Mouse (Mus musculus): ENCODE data around the gene Zfyve27.

The Zfyve27 gene

DNA sequence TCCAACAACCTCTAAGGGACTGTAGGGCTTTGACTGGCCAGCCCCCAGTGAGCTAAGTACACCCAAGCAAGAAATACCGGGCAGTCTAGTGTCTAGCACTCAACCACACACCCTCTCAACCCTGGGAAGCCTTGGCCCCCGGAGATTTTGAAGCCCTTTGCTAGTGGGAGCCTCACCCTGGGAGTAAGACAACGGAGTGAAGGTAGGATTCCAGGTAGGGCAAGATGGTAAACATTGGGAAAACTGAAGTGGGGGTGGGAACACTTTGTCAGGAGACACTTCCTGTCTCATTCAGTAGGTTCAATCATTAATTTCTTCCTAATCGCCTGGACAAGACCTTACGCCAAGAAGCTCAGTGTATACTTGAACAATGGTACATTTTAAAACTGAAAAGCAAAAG is 36.7 kb upstream of the Zfyve27 start:
- Histone ChIP-seq H3K36me3 (ENCODE audit: insufficient read depth, low read length) (peaks cover 60% of the 10 kb centered on the region), H3K9me3 (ENCODE audit: low read length) (no peaks in the 10 kb centered on the region), H3K4me3 (replicated peaks; ENCODE audit: low read length) (peak overlapping the region; percentile 96), H3K4me1 (replicated peaks; ENCODE audit: low read depth, low read length) (peaks cover 91% of the 10 kb centered on the region), H3K27me3 (ENCODE audit: insufficient read depth, low read length) (no peaks in the 10 kb centered on the region)
- TF ChIP-seq NANOG (IDR thresholded peaks at IDR 0.05; ENCODE audit: borderline replicate concordance, low read length) (no peak), CTCF (conservative IDR thresholded peaks at IDR 0.05; ENCODE audit: low read length) (no peak), POU5F1 (IDR thresholded peaks at IDR 0.05; ENCODE audit: borderline replicate concordance, low read length) (no peak)

- peaks cover 90% of the 10 kb centered on the region for H3K4me1 ChIP-seq (replicated peaks; ENCODE audit: low read depth, low read length)
- peaks cover 49% of the 10 kb centered on the region for H3K36me3 ChIP-seq (ENCODE audit: insufficient read depth, low read length)
- H3K27me3 ChIP-seq (ENCODE audit: insufficient read depth, low read length) = no peaks in the 10 kb centered on the region
Observed at GRCm38 (mm10) chr19:42128052-42128740, 35.6 kb upstream of the Zfyve27 start.

DNA sequence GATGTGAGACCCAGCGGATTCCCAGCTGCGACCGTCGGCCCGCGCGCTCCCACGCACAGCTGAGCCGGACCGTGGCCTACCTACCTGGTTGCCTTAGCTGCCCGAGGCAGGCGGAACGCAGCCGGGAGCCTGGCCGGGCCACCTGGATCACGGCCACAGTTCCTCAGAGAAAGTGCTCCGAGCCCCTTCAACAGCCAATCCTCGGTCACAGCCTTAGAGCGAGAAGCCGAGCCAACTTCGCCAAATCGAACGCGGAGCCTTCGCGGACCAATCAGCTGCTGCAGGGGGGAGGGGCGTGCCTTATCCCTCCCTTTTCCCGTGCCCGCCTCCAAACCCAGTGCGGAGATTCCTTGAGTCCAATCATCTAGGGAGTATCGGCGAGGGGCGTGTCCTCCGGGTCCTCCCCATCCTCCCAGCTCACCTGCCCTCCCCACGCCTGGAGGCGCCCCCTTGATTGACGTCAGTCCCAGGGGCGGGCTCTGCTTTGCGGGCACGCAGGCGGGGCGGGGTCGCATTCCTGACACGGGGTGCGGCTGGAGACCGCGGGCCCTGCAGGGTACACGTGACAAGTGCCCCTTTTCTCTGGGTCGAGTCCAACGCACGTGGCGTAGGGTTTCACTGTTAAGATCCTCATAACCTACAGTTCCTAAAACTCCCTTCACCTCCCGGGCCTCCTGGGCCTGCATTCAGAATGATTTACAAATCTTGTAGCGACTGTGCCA is 34.8 kb upstream of the Zfyve27 start, which contains the start of gene Avpi1:
Avpi1 (minus strand) TSS at position 273 of the 722 bp plus-strand sequence.
- peaks cover 90% of the 10 kb centered on the region for H3K4me1 ChIP-seq (replicated peaks; ENCODE audit: low read depth, low read length)
- H3K9me3 ChIP-seq (ENCODE audit: low read length) = no peaks in the 10 kb centered on the region
- H3K4me3 ChIP-seq (replicated peaks; ENCODE audit: low read length) = peak within 1 kb of the TSS; percentile 96
- H3K27me3 ChIP-seq (ENCODE audit: insufficient read depth, low read length) = no peaks in the 10 kb centered on the region
- peaks cover 45% of the 10 kb centered on the region for H3K36me3 ChIP-seq (ENCODE audit: insufficient read depth, low read length)
- TF ChIP-seq NANOG (IDR thresholded peaks at IDR 0.05; ENCODE audit: borderline replicate concordance, low read length) (no peak), POU5F1 (IDR thresholded peaks at IDR 0.05; ENCODE audit: borderline replicate concordance, low read length) (no peak), CTCF (conservative IDR thresholded peaks at IDR 0.05; ENCODE audit: low read length) (no peak)

More at GRCm38 (mm10) chr19:42128052-42128740, 35.6 kb upstream of the Zfyve27 start:
- no peak for TF ChIP-seq CTCF (conservative IDR thresholded peaks at IDR 0.05; ENCODE audit: low read length)
- TF ChIP-seq NANOG (IDR thresholded peaks at IDR 0.05; ENCODE audit: borderline replicate concordance, low read length) = no peak
- no peak for TF ChIP-seq POU5F1 (IDR thresholded peaks at IDR 0.05; ENCODE audit: borderline replicate concordance, low read length)
- Histone ChIP-seq H3K4me3 (replicated peaks; ENCODE audit: low read length) (peak overlapping the region; percentile 96), H3K9me3 (ENCODE audit: low read length) (no peaks in the 10 kb centered on the region)

DNA sequence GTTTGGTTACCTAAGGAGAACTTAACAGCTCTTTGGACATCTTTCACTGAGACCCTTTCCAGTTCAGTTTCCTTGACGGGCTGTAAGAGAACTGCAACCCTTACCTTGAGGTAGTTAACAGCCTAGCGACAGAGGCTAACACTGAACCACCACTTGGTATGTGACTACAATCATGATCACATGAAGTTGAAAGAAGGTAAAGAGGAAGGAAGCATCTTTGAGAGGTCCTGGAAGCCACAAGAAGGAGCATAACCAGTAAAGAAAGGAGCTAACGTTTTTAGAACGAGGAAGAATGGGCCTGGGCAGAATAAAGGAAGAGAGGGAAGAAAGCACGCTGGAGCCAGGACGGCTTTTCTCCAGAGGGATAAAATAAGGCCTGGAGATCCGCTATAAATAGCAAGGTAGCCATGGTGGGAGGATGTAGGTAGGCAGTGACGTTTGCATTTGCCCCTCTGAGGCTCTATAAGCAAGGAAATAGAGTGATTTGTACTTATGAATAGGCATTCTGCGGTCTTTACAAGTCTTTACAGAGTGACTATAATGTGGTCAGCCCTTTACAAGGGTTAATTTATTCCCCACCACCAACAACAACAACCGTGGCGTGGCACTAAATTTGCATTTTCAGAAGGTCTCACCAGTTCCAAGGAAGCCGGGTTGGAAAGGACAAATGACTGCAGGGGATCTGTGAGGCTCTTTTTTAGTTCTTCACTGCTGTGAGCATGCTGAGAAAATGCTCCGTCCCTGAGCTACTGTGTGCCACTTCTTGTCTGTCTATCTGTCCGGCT is 34.0 kb upstream of the Zfyve27 start:
- H3K4me3 ChIP-seq (replicated peaks; ENCODE audit: low read length) = peak overlapping the region; percentile 33
- H3K4me1 ChIP-seq (replicated peaks; ENCODE audit: low read depth, low read length) = peaks cover 90% of the 10 kb centered on the region
- no peaks in the 10 kb centered on the region for H3K27me3 ChIP-seq (ENCODE audit: insufficient read depth, low read length)
- peaks cover 38% of the 10 kb centered on the region for H3K36me3 ChIP-seq (ENCODE audit: insufficient read depth, low read length)
- no peak for TF ChIP-seq POU5F1 (IDR thresholded peaks at IDR 0.05; ENCODE audit: borderline replicate concordance, low read length)
- TF ChIP-seq CTCF (conservative IDR thresholded peaks at IDR 0.05; ENCODE audit: low read length) = no peak
- no peak for TF ChIP-seq NANOG (IDR thresholded peaks at IDR 0.05; ENCODE audit: borderline replicate concordance, low read length)
- no peaks in the 10 kb centered on the region for H3K9me3 ChIP-seq (ENCODE audit: low read length)

DNA sequence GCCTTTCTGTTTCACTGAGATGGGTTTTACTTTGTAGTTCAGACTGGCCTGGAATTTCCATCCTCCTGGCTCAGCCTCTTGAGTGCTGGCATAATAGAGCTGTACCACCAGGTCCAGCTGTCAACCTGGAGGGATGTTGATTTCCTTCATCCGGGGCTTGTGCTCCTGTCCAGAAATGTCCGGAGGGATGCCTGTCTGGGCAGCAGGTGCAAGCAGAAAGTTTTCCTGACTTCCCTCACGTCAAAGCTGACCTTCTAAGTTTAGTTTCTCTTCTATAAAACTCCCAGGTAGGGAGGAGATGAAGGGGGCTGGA is 33.5 kb upstream of the Zfyve27 start:
- Histone ChIP-seq H3K4me3 (replicated peaks; ENCODE audit: low read length) (peak overlapping the region; percentile 33), H3K9me3 (ENCODE audit: low read length) (no peaks in the 10 kb centered on the region), H3K27me3 (ENCODE audit: insufficient read depth, low read length) (no peaks in the 10 kb centered on the region), H3K4me1 (replicated peaks; ENCODE audit: low read depth, low read length) (peaks cover 90% of the 10 kb centered on the region), H3K36me3 (ENCODE audit: insufficient read depth, low read length) (peaks cover 32% of the 10 kb centered on the region)
- TF ChIP-seq NANOG (IDR thresholded peaks at IDR 0.05; ENCODE audit: borderline replicate concordance, low read length) (no peak), POU5F1 (IDR thresholded peaks at IDR 0.05; ENCODE audit: borderline replicate concordance, low read length) (no peak), CTCF (conservative IDR thresholded peaks at IDR 0.05; ENCODE audit: low read length) (no peak)

GRCm38 (mm10) chr19:42131101-42131500 is 32.6 kb upstream of the Zfyve27 start:
- H3K4me3 ChIP-seq (replicated peaks; ENCODE audit: low read length) = peak overlapping the region; percentile 2; the same call in 1 of the 2 replicates
- peaks cover 88% of the 10 kb centered on the region for H3K4me1 ChIP-seq (replicated peaks; ENCODE audit: low read depth, low read length)
- TF ChIP-seq NANOG (IDR thresholded peaks at IDR 0.05; ENCODE audit: borderline replicate concordance, low read length) (no peak), CTCF (conservative IDR thresholded peaks at IDR 0.05; ENCODE audit: low read length) (no peak), POU5F1 (IDR thresholded peaks at IDR 0.05; ENCODE audit: borderline replicate concordance, low read length) (no peak)
- H3K27me3 ChIP-seq (ENCODE audit: insufficient read depth, low read length) = no peaks in the 10 kb centered on the region
- H3K9me3 ChIP-seq (ENCODE audit: low read length) = no peaks in the 10 kb centered on the region
- H3K36me3 ChIP-seq (ENCODE audit: insufficient read depth, low read length) = peaks cover 24% of the 10 kb centered on the region

DNA sequence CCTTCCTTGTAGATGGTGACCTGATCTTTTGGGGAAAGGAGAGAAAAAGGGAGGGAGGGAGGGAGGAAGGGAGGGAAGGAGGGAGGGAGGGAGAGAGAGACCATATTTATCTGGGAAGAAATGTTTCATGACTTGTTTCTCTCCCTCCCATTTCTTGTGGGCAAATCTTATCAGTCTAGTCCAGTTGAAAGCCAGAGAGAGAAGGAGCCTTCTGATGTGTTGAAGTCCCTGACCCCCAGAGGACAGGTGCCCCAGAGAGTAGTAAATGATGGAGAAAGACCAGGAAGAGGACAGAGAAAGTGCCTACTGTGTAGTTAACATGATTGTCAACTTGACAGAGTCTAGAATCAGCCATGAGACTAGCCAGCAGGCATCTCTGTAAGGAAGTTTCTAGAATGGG is 28.7 kb upstream of the Zfyve27 start:
- TF ChIP-seq NANOG (IDR thresholded peaks at IDR 0.05; ENCODE audit: borderline replicate concordance, low read length) (no peak), POU5F1 (IDR thresholded peaks at IDR 0.05; ENCODE audit: borderline replicate concordance, low read length) (no peak), CTCF (conservative IDR thresholded peaks at IDR 0.05; ENCODE audit: low read length) (no peak)
- H3K4me3 ChIP-seq (replicated peaks; ENCODE audit: low read length) = peak overlapping the region; percentile 60
- H3K36me3 ChIP-seq (ENCODE audit: insufficient read depth, low read length) = peaks cover 4% of the 10 kb centered on the region; the same call in 1 of the 2 replicates
- H3K27me3 ChIP-seq (ENCODE audit: insufficient read depth, low read length) = no peaks in the 10 kb centered on the region
- no peaks in the 10 kb centered on the region for H3K9me3 ChIP-seq (ENCODE audit: low read length)
- H3K4me1 ChIP-seq (replicated peaks; ENCODE audit: low read depth, low read length) = peaks cover 89% of the 10 kb centered on the region

DNA sequence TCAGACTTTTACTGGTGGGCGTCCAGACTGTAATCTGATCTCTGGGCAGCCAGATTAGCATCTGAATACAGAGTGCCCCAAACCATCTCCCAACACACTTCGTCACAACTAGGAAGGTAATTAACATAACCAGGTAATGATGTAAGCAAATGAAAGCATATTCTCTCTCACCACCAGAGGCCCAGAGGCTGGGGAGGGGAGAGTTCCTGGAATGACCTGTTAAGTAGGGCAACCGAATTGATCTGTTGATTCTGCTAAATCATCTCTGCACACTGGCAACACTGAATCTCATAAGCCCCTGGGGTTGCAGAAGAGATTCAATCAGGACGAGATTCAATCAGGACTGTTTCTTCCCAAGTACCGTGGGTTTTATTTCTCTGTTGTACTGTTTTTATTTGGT is 27.6 kb upstream of the Zfyve27 start:
- peak; percentile 41; the same call in 1 of the 2 replicates for TF ChIP-seq POU5F1 (IDR thresholded peaks at IDR 0.05; ENCODE audit: borderline replicate concordance, low read length)
- TF ChIP-seq NANOG (IDR thresholded peaks at IDR 0.05; ENCODE audit: borderline replicate concordance, low read length) = peak; percentile 45
- TF ChIP-seq CTCF (conservative IDR thresholded peaks at IDR 0.05; ENCODE audit: low read length) = no peak
- no peaks in the 10 kb centered on the region for H3K27me3 ChIP-seq (ENCODE audit: insufficient read depth, low read length)
- peak overlapping the region; percentile 57 for H3K4me3 ChIP-seq (replicated peaks; ENCODE audit: low read length)
- peaks cover 4% of the 10 kb centered on the region; the same call in 1 of the 2 replicates for H3K36me3 ChIP-seq (ENCODE audit: insufficient read depth, low read length)
- peaks cover 85% of the 10 kb centered on the region for H3K4me1 ChIP-seq (replicated peaks; ENCODE audit: low read depth, low read length)
- no peaks in the 10 kb centered on the region for H3K9me3 ChIP-seq (ENCODE audit: low read length)
